Mouse (Mus musculus): ENCODE data around the gene Mmp11. TPM values are rescaled to one million over a fixed set of nuclear protein-coding genes. Genes with fewer than 3 reads are reported as not detected.

Mmp11 gene
- total RNA-seq (2022): 10 to 100 TPM in 2 of 4 experiments, 1 to 10 TPM in 2; 7.7 to 21.1 (median 13.2) TPM

- DNase-seq: peak; percentile 78
Observed at GRCm38 (mm10) chr10:75935680-75936541, at the start of gene Mmp11. TSS of gene Mmp11 (minus strand) at chr10:75936496.

- no peak for DNase-seq
Observed at GRCm38 (mm10) chr10:75979432-75979831, 43.1 kb upstream of the Mmp11 start.

- DNase-seq: no peak
Observed at GRCm38 (mm10) chr10:75978835-75979157, 42.5 kb upstream of the Mmp11 start.

DNA sequence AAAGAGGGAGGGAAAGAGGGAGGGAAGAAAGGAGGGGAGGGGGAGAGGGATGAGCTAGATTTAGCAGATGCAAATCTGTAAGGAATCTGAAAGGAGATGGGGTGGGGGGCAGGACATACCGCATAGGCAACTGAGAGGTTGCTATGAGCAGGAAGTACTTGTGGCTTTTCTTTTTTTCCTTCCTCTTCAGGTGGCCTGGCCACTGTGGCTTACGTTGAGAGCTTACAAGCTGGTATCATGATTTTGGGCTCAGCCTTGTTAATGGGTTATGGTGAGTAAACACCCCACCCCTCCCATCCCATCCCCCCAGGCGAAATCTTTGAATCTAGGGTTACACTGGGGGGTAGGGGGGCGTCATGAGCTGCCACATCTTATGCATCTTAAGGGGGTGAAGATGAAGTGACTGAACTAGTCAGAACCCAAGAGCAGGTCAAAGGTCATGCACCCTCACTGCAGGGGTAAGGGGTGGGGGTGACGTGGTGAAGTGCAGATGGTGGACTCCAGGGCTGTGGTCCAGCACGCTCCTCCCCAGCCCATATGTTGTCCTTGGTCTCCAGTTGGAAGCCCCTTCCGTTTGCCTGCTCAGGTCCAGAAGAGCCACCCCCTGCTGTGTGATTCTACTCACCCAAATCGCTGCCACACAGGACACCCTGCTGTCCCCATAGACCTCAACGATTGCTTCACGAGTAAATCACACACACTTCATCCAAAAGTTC lies 42.0 kb upstream of the Mmp11 start:
- no peak for DNase-seq

DNA sequence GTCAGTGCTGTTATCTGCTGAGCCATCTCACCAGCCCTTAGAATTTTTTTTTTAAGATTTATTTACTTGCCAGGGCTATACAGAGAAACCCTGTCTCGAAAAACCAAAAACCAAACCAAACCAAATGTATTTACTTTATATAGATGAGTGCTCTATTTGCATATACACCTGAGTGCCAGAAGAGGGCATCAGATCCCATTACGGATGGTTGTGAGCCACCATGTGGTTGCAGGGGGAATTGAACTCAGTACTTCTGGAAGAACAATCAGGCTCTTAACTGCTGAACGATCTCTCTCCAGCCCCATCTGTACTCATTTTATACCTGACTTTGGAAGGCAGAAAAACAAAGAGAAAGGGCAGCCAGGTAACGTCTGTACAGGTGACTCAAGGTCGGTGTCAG lies 38.9 kb upstream of the Mmp11 start:
- DNase-seq: no peak

DNA sequence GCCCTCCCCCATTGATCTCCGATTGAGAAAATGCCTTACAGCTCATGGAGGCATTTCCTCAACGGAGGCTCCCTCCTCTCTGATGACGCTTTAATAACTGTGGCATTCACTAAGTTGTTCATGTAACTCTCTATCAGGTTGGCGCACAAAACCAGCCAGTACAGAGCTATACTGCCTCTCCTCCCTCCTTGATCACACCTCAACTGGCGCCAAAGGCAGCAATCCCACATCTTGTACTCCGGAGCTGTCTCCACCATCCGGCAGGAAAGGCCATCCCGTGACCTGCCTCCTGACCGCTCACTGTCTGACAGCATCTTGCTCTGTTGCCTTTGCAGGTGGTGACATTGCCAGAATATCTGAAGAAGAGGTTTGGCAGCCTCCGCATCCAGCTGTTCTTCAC lies 37.5 kb upstream of the Mmp11 start:
- no peak for DNase-seq

GRCm38 (mm10) chr10:75954381-75954811 lies 18.1 kb upstream of the Mmp11 start, which contains the start of gene Gm5134:
TSS of gene Gm5134 (plus strand) at chr10:75954514.
- DNase-seq: no peak

- no peak for DNase-seq
Observed at GRCm38 (mm10) chr10:75951424-75952050, 15.2 kb upstream of the Mmp11 start.

DNA sequence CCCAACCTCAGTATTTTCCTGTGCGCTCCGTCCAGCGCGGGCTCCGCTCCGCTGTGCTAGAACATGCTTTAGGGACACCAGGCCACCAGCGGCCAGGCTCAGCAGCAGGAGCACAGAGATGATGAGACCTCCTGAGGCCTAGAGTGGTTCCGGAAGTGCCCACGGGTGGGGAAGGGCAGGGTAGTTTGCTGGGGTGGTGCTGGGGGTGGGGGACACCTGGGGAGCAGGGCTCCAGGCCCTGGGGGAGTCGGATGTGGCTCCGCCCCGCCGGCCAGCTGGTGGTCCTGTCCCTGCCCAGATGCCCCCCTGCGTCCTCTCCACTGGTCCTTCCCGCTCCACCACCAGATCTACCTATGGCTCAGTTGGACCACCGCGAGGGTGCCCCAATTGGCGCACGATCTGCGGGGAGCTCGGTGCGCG lies 14.5 kb upstream of the Mmp11 start:
- DNase-seq: no peak

DNA sequence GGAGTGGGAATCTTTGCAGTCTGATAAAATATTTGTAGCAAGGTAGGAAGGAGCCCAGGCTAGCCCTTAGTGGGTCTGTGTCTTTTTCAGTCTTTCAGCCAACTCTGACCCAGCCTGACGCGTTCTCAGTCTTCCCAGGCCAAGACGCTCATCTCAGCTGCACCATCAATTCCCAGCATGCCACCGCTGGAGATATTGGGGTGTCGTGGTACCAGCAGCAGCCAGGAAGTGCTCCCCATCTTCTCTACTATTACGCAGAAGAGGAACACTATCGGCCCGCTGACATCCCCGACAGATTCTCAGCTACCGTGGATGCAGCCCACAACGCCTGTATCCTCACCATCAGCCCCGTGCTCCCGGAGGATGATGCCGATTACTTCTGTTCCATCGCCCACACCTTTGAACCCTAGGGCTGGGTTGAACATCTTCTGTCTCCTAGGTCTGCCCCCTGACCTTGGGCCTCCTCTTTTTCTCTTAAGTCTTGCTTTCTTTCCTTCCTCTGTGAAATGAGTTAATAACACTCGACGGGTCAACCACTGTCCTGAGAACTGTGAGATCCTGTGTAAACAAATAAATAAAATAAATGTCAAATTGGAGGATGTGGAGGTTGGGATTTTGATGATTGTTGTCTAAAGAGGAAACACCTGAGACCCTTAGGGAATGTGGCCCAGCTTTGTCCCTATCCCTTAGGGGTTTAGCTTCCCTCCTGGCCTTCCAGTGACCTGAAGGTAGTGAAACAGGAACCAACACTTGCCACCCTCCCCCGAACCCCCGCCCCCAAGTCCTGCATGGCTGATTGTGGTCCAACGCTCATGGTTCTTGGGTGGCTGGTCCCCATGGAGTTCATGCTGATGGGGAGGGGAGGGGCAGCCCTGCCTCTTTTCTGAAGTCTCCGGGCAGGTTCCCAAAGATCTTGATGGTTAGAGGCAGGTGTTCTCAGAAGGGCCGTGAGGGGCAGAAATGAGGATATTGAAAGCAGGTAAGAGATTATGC lies 13.1 kb upstream of the Mmp11 start:
- peak; percentile 8 for DNase-seq

GRCm38 (mm10) chr10:75948079-75948478 lies 11.8 kb upstream of the Mmp11 start:
- no peak for DNase-seq

DNA sequence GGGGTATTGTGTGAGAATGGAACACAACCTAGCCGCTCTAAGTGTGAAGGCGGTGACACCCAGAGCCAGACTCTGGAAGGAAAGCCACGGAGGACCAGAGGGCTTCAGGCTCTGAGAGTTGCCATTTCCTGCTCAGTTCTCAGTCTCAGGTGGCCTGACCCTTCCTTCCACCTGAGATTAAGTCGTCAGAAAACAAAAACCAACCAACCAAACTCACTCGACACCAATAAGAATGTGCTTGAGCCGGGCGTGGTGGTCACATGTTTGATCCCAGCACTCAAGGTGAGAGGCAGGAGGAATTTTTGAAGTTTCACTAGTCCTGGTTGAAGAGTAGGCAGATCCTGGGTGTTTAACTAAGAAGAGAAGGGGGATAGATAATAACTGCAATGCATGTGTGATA lies 9.6 kb upstream of the Mmp11 start:
- no peak for DNase-seq

GRCm38 (mm10) chr10:75945213-75945612 lies 8.9 kb upstream of the Mmp11 start:
- peak; percentile 5 for DNase-seq

GRCm38 (mm10) chr10:75944066-75944772 lies 7.9 kb upstream of the Mmp11 start:
- DNase-seq: peak; percentile 50

- DNase-seq: no peak
Observed at GRCm38 (mm10) chr10:75942736-75943477, 6.6 kb upstream of the Mmp11 start, which contains the start of gene Vpreb3. TSS of gene Vpreb3 (plus strand) at chr10:75943057.

DNA sequence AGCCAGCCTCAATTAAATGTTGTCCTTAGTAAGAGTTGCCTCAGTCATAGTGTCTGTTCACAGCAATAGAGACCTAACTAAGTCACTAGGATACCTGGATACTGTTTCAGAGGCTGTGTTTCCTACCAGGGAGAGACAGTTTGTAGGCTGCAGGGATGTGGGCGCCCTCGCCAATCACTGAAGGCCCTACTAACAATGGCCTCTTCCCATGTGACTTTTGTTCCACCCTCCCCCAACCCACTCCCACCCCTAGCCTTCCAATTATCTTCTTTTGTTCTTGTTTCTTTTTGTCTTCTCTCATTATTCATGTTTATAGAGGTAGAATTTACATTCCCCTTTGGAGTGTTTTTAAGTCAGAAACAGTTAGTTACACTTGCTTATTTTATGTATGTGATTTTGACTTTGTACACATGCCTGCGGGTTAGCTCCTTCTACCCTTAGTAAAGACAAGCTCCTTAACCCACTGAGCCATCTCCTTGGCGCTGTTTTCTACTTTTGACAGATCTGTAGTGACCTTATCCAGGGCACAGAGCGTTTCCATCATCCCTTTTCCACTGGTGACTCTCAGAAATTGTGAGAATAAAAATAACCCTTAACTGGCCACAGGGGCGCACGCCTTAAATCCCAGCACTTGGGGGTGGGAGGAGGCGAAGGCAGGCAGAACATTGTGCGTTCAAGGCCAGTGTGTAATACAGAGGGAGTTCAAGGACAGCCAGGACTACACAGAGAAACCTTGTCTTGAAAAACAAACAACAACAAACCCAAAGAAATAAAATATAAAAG lies 4.9 kb upstream of the Mmp11 start:
- DNase-seq: no peak

GRCm38 (mm10) chr10:75940520-75940919 lies 4.2 kb upstream of the Mmp11 start, which contains the start of gene Gm867:
TSS of gene Gm867 (minus strand) at chr10:75940672.
- DNase-seq: no peak

DNA sequence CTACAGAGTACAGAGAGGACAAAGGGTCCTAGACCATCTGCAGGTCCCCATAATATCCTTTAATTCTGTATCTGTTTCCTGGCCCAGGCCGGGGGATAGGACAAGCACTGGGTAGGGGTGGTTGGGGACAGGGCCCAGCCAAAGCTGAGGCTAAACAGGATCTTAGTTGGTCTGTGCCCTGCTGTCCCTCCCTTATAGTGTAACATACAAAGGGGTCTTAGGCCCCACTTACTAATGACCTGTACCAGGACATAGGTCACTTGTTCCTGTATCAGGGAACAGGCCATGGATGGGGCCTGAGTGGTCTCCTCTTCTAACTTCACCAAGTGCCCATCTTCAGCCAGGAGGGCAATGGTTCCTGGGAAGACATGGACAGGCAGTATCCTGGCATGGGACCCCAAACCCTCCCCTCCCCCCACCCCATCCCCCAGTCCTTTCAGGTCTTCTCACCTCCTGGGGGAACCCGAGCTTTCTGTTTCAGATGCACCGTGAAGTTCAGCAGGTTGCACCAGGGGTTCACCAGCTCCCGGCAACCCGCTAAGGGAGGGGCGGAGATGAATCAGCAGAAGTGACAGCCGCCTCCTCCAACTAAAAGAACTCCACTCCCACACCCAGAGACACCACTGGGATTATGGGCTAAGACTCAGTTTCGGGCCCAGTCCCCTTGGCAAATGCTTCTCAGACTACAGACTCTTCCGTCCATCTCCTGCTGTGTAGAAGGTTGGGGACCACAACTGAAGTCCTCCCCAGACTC lies 3.4 kb upstream of the Mmp11 start:
- no peak for DNase-seq
